Mouse (Mus musculus): ENCODE data around the gene Slc5a6.

GRCm38 (mm10) chr5:31093151-31094041 is 44.7 kb upstream of the Slc5a6 start:
- TF ChIP-seq ZC3H11A (IDR thresholded peaks at IDR 0.05; ENCODE audit: borderline replicate concordance, low read depth, low read length), result no peak
- no peak for TF ChIP-seq MAFK (IDR thresholded peaks at IDR 0.05; ENCODE audit: insufficient read depth, low read depth, low read length)
